Mouse (Mus musculus) E14TG2a.4 (cell line): Measurements from ENCODE around the gene Gm26602.

Experiments used
- H3K27me3 ChIP-seq: 2 replicates; pipeline ENCODE4 v1.6.1; 2014; ENCODE audit warnings: low read length, control low read depth; ENCODE audit not compliant: insufficient read depth
- H3K36me3 ChIP-seq: 2 replicates; pipeline ENCODE4 v1.6.1; 2014; ENCODE audit warnings: low read length, control low read depth; ENCODE audit not compliant: insufficient read depth
- H3K4me1 ChIP-seq: replicated peaks from 2 replicates; pipeline ENCODE4 v1.6.1; 2014; ENCODE audit warnings: low read depth, low read length, control low read depth
- H3K4me3 ChIP-seq: replicated peaks from 2 replicates; pipeline ENCODE4 v1.5.1; 2014; ENCODE audit warnings: mild to moderate bottlenecking, low read length
- H3K9me3 ChIP-seq: 2 replicates; pipeline ENCODE4 v1.6.1; 2014; ENCODE audit warnings: low read length, control low read depth
- CTCF ChIP-seq: conservative IDR thresholded peaks from 2 replicates; pipeline ENCODE4 v1.5.1; 2014; ENCODE audit warnings: low read length
- NANOG ChIP-seq: IDR thresholded peaks from 2 replicates; pipeline ENCODE4 v1.6.1; 2014; ENCODE audit warnings: borderline replicate concordance, low read length, mixed read lengths
- POU5F1 ChIP-seq: IDR thresholded peaks from 2 replicates; pipeline ENCODE4 v1.6.1; 2014; ENCODE audit warnings: low read length, borderline replicate concordance

The Gm26602 gene

GRCm38 (mm10) chr10:79910556-79910955 lies at the start of gene Gm26602:
Gene Gm26602 (plus strand): TSS chr10:79910856.
- Histone ChIP-seq H3K36me3 (peaks cover 32% of the 10 kb centered on the region), H3K9me3 (no peaks in the 10 kb centered on the region), H3K4me1 (peaks cover 49% of the 10 kb centered on the region), H3K4me3 (no peak within 1 kb of the TSS), H3K27me3 (no peaks in the 10 kb centered on the region)
- TF ChIP-seq POU5F1 (no peak), NANOG (no peak), CTCF (no peak)

GRCm38 (mm10) chr10:79861230-79862048 lies 49.2 kb upstream of the Gm26602 start:
- TF ChIP-seq CTCF (no peak), NANOG (no peak), POU5F1 (no peak)
- H3K4me3 ChIP-seq = peak overlapping the region; percentile 97
- peaks cover 92% of the 10 kb centered on the region for H3K36me3 ChIP-seq
- no peaks in the 10 kb centered on the region for H3K27me3 ChIP-seq
- H3K9me3 ChIP-seq = no peaks in the 10 kb centered on the region
- peaks cover 83% of the 10 kb centered on the region for H3K4me1 ChIP-seq

DNA sequence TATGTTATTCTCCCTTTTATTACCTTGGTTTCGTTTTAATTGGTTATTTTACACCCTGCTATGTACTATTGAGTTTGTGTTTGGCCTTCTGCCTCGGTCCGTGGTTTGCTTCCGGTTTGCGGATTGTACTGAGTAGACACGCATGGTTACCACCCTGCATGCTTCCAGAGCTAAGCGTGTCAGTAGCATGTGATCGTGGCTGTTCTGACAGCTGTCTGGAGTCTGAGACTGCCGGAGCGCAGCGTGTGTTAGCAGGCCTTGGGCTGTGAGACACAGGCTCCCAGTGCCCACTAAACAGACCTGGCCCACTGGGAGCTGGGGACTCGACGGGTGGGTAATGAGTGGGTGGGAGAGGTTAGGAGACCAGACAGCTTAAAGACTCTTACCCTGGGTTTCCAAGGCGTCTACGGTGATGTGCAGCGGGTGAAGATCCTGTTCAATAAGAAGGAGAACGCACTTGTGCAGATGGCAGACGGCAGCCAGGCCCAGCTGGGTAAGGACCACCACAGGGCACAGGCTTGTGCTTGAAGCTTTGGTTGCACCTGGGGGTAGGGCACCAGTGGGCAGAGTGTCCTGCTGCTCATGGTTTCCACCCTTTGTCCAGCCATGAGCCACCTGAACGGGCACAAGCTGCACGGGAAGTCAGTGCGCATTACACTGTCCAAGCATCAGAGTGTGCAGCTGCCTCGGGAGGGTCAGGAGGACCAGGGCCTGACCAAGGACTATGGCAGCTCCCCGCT lies 48.4 kb upstream of the Gm26602 start:
- H3K4me1 ChIP-seq = peaks cover 83% of the 10 kb centered on the region
- TF ChIP-seq CTCF = no peak
- TF ChIP-seq POU5F1 = no peak
- TF ChIP-seq NANOG = no peak
- H3K4me3 ChIP-seq = no peak overlapping the region
- H3K9me3 ChIP-seq = no peaks in the 10 kb centered on the region
- peaks cover 84% of the 10 kb centered on the region for H3K36me3 ChIP-seq
- no peaks in the 10 kb centered on the region for H3K27me3 ChIP-seq

- Histone ChIP-seq H3K9me3 (no peaks in the 10 kb centered on the region), H3K27me3 (no peaks in the 10 kb centered on the region), H3K36me3 (peaks cover 77% of the 10 kb centered on the region), H3K4me1 (peaks cover 81% of the 10 kb centered on the region), H3K4me3 (no peak overlapping the region)
- no peak for TF ChIP-seq NANOG
- no peak for TF ChIP-seq POU5F1
- TF ChIP-seq CTCF = no peak
Observed at GRCm38 (mm10) chr10:79862925-79863324, 47.7 kb upstream of the Gm26602 start.

DNA sequence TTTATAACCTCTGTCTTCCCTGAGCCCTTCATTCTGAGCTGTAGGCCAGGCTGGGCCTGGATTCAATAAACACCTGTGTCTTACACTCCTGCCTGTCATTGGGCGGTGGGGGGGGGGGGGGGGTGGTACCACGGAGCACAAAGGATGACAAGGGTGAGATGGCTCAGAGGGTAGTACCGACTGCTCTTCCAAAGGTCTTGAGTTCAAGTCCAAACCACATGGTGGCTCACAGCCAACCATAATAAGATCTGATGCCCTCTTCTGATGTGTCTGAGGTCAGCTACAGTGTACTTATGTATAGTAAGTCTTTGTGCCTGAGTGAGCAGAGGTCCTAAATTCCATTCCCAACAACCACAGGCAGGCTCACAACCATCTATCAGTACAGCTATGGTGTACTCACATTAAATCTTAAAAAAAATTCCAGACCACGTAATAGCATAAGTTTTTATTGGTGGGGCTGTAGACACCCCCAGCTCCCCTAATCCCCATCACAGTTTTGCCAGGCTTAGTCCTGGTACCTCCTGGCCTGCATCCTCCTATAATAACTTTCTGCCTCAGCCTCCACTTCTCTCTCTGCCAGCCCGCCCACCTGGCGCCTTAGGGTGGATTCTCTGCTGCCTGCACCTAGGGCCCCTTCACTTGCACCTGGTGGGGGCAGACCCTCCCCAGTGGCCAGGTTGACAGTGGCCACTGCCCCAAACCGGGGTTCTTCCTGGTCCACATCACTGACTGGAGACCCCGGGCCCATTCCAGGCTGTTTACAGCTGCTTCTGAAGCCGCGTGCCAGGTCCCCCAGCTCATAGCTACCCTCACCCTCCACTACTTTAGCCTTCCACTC lies 46.1 kb upstream of the Gm26602 start:
- peaks cover 6% of the 10 kb centered on the region for H3K27me3 ChIP-seq
- H3K4me3 ChIP-seq = no peak overlapping the region
- no peak for TF ChIP-seq CTCF
- TF ChIP-seq POU5F1 = no peak
- no peak for TF ChIP-seq NANOG
- peaks cover 61% of the 10 kb centered on the region for H3K36me3 ChIP-seq
- H3K9me3 ChIP-seq = no peaks in the 10 kb centered on the region
- H3K4me1 ChIP-seq = peaks cover 64% of the 10 kb centered on the region

DNA sequence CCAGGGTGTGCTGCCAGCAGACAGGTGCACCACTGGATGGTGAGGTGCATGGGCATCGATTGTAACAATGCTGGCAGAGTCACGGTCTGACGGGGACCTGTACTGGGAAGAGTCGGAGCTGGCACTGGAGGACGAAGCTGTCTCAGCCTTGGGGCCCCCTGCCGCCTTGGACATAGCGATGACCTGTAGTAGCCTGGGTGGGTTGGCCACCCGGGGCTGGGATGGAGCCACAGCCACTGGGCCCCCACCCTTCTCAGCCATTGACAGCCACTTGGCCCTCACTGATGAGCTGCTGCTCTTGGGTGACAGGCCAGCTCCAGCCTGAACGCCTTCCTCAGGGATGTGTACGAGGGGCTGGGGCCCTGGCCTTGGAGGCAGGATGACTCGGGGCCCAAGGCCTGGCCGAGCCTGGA lies 45.5 kb upstream of the Gm26602 start:
- Histone ChIP-seq H3K9me3 (no peaks in the 10 kb centered on the region), H3K4me3 (no peak overlapping the region), H3K27me3 (peaks cover 6% of the 10 kb centered on the region), H3K4me1 (peaks cover 58% of the 10 kb centered on the region), H3K36me3 (peaks cover 54% of the 10 kb centered on the region)
- no peak for TF ChIP-seq NANOG
- TF ChIP-seq POU5F1 = no peak
- no peak for TF ChIP-seq CTCF

DNA sequence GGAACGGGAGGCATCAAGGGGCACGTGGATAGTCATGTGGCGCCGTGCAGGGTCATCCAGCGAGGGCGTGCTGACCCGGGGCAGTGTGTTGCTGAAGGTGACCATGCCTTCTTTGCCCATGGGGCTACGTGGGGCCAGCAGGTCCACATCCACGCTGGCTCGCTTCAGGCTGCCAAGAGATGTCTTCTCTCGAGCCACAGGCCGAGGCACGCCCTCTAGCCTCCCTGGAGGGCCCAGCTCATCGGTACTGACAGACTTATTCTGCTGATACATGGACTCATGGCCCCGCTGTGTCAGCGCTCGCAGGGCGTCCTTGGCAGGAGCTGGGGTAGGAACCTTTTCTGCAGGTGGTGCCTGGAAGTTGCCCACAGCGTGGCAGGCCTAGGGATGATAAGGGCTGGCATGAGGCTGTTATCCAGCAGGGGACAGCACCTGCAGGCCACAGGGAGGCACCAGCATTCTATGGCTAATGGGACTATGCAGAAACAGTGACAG lies 44.8 kb upstream of the Gm26602 start:
- TF ChIP-seq POU5F1 = no peak
- TF ChIP-seq CTCF = no peak
- peaks cover 6% of the 10 kb centered on the region for H3K27me3 ChIP-seq
- no peaks in the 10 kb centered on the region for H3K9me3 ChIP-seq
- peaks cover 51% of the 10 kb centered on the region for H3K4me1 ChIP-seq
- peaks cover 48% of the 10 kb centered on the region for H3K36me3 ChIP-seq
- H3K4me3 ChIP-seq = no peak overlapping the region

DNA sequence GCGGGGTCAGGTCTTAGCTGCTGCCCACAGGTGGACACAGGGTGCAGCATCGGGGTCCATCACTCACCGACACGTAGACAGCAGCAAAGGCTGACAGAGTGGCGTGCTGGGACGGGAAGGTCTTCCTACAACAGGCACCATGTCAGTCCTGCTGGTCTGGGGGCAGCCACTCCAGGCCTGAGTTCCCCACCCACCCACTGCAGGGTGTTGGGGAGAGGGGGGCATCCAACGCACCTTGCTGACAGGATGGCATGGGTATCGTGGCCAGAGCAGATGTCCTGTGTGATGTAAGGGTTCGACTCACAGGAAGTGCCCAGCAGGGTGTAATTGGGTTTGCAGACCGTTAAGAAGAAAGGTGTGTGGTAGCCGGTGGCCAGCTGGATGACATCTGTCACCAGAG lies 44.1 kb upstream of the Gm26602 start:
- no peak for TF ChIP-seq CTCF
- no peak for TF ChIP-seq POU5F1
- TF ChIP-seq NANOG = no peak
- Histone ChIP-seq H3K4me3 (no peak overlapping the region), H3K9me3 (no peaks in the 10 kb centered on the region), H3K27me3 (peaks cover 10% of the 10 kb centered on the region), H3K36me3 (peaks cover 40% of the 10 kb centered on the region), H3K4me1 (peaks cover 45% of the 10 kb centered on the region)
